Mouse (Mus musculus) neural tube, embryonic 15.5 days (tissue): ENCODE data around the gene Tcp11. TPM values are rescaled to one million over a fixed set of nuclear protein-coding genes. Genes with fewer than 3 reads are reported as not detected.

Experiments
- ATAC-seq: fragments of 200-750 bp; cut with Nextera tagmentation; 2 replicates; pipeline ENCODE4 v1.8.0; 2017; ENCODE audit warnings: mild to moderate bottlenecking, moderate TSS enrichment, moderate library complexity; ENCODE audit not compliant: low FRiP score
- H3K27ac ChIP-seq: fragments of 300-500 bp; sonication (generic); replicated peaks from 2 replicates; pipeline ENCODE4 v1.5.1; 2015; ENCODE audit warnings: mild to moderate bottlenecking, inconsistent platforms
- H3K27me3 ChIP-seq: fragments of 300-500 bp; sonication (generic); replicated peaks from 2 replicates; pipeline ENCODE4 v1.6.1; 2015; ENCODE audit warnings: inconsistent platforms
- H3K36me3 ChIP-seq: fragments of 300-500 bp; sonication (generic); 2 replicates; pipeline ENCODE4 v1.6.1; 2015; ENCODE audit warnings: inconsistent platforms
- H3K4me1 ChIP-seq: fragments of 300-500 bp; sonication (generic); 2 replicates; pipeline ENCODE4 v1.6.1; 2015; ENCODE audit warnings: inconsistent platforms
- H3K4me2 ChIP-seq: fragments of 300-500 bp; sonication (generic); 2 replicates; pipeline ENCODE4 v1.6.1; 2015; ENCODE audit warnings: inconsistent platforms, mild to moderate bottlenecking, moderate library complexity
- H3K4me3 ChIP-seq: fragments of 300-500 bp; sonication (generic); replicated peaks from 2 replicates; pipeline ENCODE4 v1.5.1; 2015; ENCODE audit warnings: mild to moderate bottlenecking, inconsistent platforms
- H3K9ac ChIP-seq: fragments of 300-500 bp; sonication (generic); replicated peaks from 2 replicates; pipeline ENCODE4 v1.6.1; 2015; ENCODE audit warnings: mild to moderate bottlenecking, inconsistent platforms
- H3K9me3 ChIP-seq: fragments of 300-500 bp; sonication (generic); replicated peaks from 2 replicates; pipeline ENCODE4 v1.6.1; 2016; ENCODE audit warnings: inconsistent platforms
- WGBS: fragments of 180-500 bp; shearing (Covaris S2); methylation state at CpG from one replicate; pipeline ENCODE4 v1.1.7; 2015; ENCODE audit warnings: mixed read lengths; 5-methylcytosine and 5-hydroxymethylcytosine counted together
- polyA plus RNA-seq: library from polyadenylated mRNA; unstranded; fragments of >200 nt; fragmentation: Nextera tagmentation; extraction: Ambion mirVana; gene quantifications from 2 replicates; pipeline ENCODE4 v1.2.1, GENCODE M21; 2015

The Tcp11 gene
- polyA plus RNA-seq, 1 experiment from 2014 or later: 1.4 TPM

GRCm38 (mm10) chr17:28022854-28023655, 57.4 kb downstream of the Tcp11 start:
- H3K4me2 ChIP-seq: no peak overlapping the region
- H3K9ac ChIP-seq: no peak overlapping the region
- H3K27ac ChIP-seq: peak overlapping the region; percentile 49; the same call in 1 of the 2 replicates
- H3K27me3 ChIP-seq: no peaks in the 10 kb centered on the region
- no peaks in the 10 kb centered on the region for H3K9me3 ChIP-seq
- H3K4me1 ChIP-seq: peaks cover 68% of the 10 kb centered on the region
- H3K36me3 ChIP-seq: no peaks in the 10 kb centered on the region
- no peak for ATAC-seq
- no peak overlapping the region for H3K4me3 ChIP-seq
- WGBS: 82% methylated on average over 22 of the region's 22 CpGs

- no peaks in the 10 kb centered on the region for H3K27me3 ChIP-seq
- H3K9me3 ChIP-seq: no peaks in the 10 kb centered on the region
- peaks cover 72% of the 10 kb centered on the region for H3K4me1 ChIP-seq
- no peaks in the 10 kb centered on the region for H3K36me3 ChIP-seq
- ATAC-seq: no peak
- H3K4me2 ChIP-seq: no peak overlapping the region
- H3K27ac ChIP-seq: 0 out of 2 replicates have a peak overlapping the region, but pooled peaks have one; percentile 49
- WGBS: 48% methylated on average over 10 of the region's 10 CpGs
- H3K4me3 ChIP-seq: no peak overlapping the region
- H3K9ac ChIP-seq: no peak overlapping the region
Observed at GRCm38 (mm10) chr17:28021911-28022310, 58.5 kb downstream of the Tcp11 start.

GRCm38 (mm10) chr17:28019785-28020696, 60.4 kb downstream of the Tcp11 start:
- WGBS: 77% methylated on average over 21 of the region's 21 CpGs
- no peaks in the 10 kb centered on the region for H3K27me3 ChIP-seq
- H3K9ac ChIP-seq: no peak overlapping the region
- no peaks in the 10 kb centered on the region for H3K36me3 ChIP-seq
- no peak overlapping the region for H3K4me3 ChIP-seq
- peaks cover 54% of the 10 kb centered on the region for H3K4me1 ChIP-seq
- no peak overlapping the region for H3K27ac ChIP-seq
- H3K4me2 ChIP-seq: no peak overlapping the region
- no peak for ATAC-seq
- H3K9me3 ChIP-seq: no peaks in the 10 kb centered on the region

GRCm38 (mm10) chr17:28018776-28019175, 61.7 kb downstream of the Tcp11 start:
- Histone ChIP-seq H3K9ac (no peak overlapping the region), H3K4me1 (peaks cover 53% of the 10 kb centered on the region), H3K4me3 (no peak overlapping the region), H3K36me3 (no peaks in the 10 kb centered on the region), H3K27ac (no peak overlapping the region; the same call in 1 of the 2 replicates), H3K4me2 (no peak overlapping the region), H3K27me3 (no peaks in the 10 kb centered on the region), H3K9me3 (no peaks in the 10 kb centered on the region)
- WGBS: 53% methylated on average over 11 of the region's 11 CpGs
- no peak for ATAC-seq

- no peak for ATAC-seq
- H3K4me1 ChIP-seq: peaks cover 54% of the 10 kb centered on the region
- H3K9me3 ChIP-seq: no peaks in the 10 kb centered on the region
- H3K9ac ChIP-seq: no peak overlapping the region
- H3K36me3 ChIP-seq: no peaks in the 10 kb centered on the region
- no peak overlapping the region for H3K4me3 ChIP-seq
- no peak overlapping the region for H3K4me2 ChIP-seq
- H3K27me3 ChIP-seq: no peaks in the 10 kb centered on the region
- no peak overlapping the region for H3K27ac ChIP-seq
- 69% methylated on average over 6 of the region's 6 CpGs for WGBS
Observed at GRCm38 (mm10) chr17:28018344-28018743, 62.1 kb downstream of the Tcp11 start.

Other genes with a start within 250 kb of the Tcp11 start
- 211 and 227 TPM in 2 replicates for gene Snrpc, start 242.5 kb downstream of the Tcp11 start, polyA plus RNA-seq
- gene Uhrf1bp1, start 224.2 kb downstream of the Tcp11 start, polyA plus RNA-seq: 6.0 and 6.1 TPM in 2 replicates
- gene Anks1, start 171.3 kb downstream of the Tcp11 start, polyA plus RNA-seq: 46.3 and 50.4 TPM in 2 replicates
- 52.6 and 58.4 TPM in 2 replicates for gene Taf11, start 170.8 kb downstream of the Tcp11 start, polyA plus RNA-seq
- 3.6 and 4.6 TPM in 2 replicates for gene Scube3, start 61.5 kb upstream of the Tcp11 start, polyA plus RNA-seq
- gene Zfp523, start 96.5 kb upstream of the Tcp11 start, polyA plus RNA-seq: 41.5 and 43.8 TPM in 2 replicates
- gene Def6, start 127.1 kb upstream of the Tcp11 start, polyA plus RNA-seq: 8.6 and 24.0 TPM in 2 replicates
- 1.3 and 1.7 TPM in 2 replicates for gene Ppard, start 152.1 kb upstream of the Tcp11 start, polyA plus RNA-seq
- 26.3 and 30.3 TPM in 2 replicates for gene Fance, start 232.9 kb upstream of the Tcp11 start, polyA plus RNA-seq
- gene Rpl10a, start 247.8 kb upstream of the Tcp11 start, polyA plus RNA-seq: 329 and 387 TPM in 2 replicates